Mouse (Mus musculus) embryonic facial prominence, embryonic 10.5 days (tissue): ENCODE results near the gene Ntrk3. TPM values are rescaled to one million over a fixed set of nuclear protein-coding genes. Genes with fewer than 3 reads are reported as not detected.

ENCODE experiments used
- DNase-seq: peaks from one replicate; pipeline ENCODE4 v3.0.0-alpha.2; 2017; ENCODE audit warnings: low spot score
- H3K27ac ChIP-seq: fragments of 300-500 bp; sonication (generic); replicated peaks from 2 replicates; pipeline ENCODE4 v1.5.1; 2016; ENCODE audit warnings: mild to moderate bottlenecking
- H3K27me3 ChIP-seq: fragments of 300-500 bp; sonication (generic); replicated peaks from 2 replicates; pipeline ENCODE4 v1.6.1; 2016; ENCODE audit warnings: low read depth, mild to moderate bottlenecking; ENCODE audit not compliant: poor library complexity, severe bottlenecking
- H3K36me3 ChIP-seq: fragments of 300-500 bp; sonication (generic); replicated peaks from 2 replicates; pipeline ENCODE4 v1.6.1; 2016; ENCODE audit warnings: mild to moderate bottlenecking, moderate library complexity
- H3K4me1 ChIP-seq: fragments of 300-500 bp; sonication (generic); 2 replicates; pipeline ENCODE4 v1.6.1; 2016
- H3K4me3 ChIP-seq: fragments of 300-500 bp; sonication (generic); 2 replicates; pipeline ENCODE4 v1.5.1; 2016; ENCODE audit warnings: mild to moderate bottlenecking, moderate library complexity
- H3K9me3 ChIP-seq: fragments of 300-500 bp; sonication (generic); 2 replicates; pipeline ENCODE4 v1.6.1; 2016; ENCODE audit warnings: mild to moderate bottlenecking
- WGBS: fragments of 180-500 bp; shearing (Covaris S2); methylation state at CpG from one replicate; pipeline ENCODE4 v1.1.7; 2016; 5-methylcytosine and 5-hydroxymethylcytosine counted together
- polyA plus RNA-seq: library from polyadenylated mRNA; unstranded; fragments of >200 nt; fragmentation: Nextera tagmentation; extraction: Ambion mirVana; gene quantifications from 2 replicates; pipeline ENCODE4 v1.2.1, GENCODE M21; 2016

The Ntrk3 gene
- polyA plus RNA-seq, 1 experiment from 2014 or later = 1.9 TPM

- Histone ChIP-seq H3K4me3 (no peak overlapping the region), H3K27me3 (no peaks in the 10 kb centered on the region), H3K9me3 (no peaks in the 10 kb centered on the region), H3K36me3 (no peaks in the 10 kb centered on the region), H3K27ac (no peak overlapping the region), H3K4me1 (no peaks in the 10 kb centered on the region)
- no peak for DNase-seq
Measured at GRCm38 (mm10) chr7:78384111-78384510, 353.7 kb downstream of the Ntrk3 start.

DNA sequence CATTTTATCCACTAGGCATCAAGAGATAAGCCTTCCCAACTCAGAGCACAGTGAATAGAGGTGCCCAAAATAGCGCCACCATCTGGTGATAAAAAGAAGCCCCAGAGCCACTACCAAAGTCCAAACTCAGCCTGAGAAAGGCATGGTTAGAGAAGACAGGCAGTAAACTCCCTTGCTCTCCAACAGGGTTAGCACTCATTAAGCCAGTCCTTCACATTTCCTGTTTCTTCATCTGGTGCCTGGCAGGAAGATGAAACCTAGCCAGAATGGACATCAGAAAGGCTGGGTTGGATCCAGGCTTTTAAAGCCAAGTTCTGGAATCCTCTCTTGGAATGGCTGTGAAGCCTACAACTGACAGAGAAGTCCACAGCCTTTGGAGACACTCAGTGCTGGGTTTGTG lies 355.7 kb downstream of the Ntrk3 start:
- Histone ChIP-seq H3K36me3 (no peaks in the 10 kb centered on the region), H3K27me3 (no peaks in the 10 kb centered on the region), H3K9me3 (no peaks in the 10 kb centered on the region), H3K27ac (no peak overlapping the region), H3K4me3 (no peak overlapping the region), H3K4me1 (no peaks in the 10 kb centered on the region)
- WGBS = 20% methylated on average over 1 of the region's 1 CpGs
- DNase-seq = no peak

GRCm38 (mm10) chr7:78379784-78380183 lies 358.0 kb downstream of the Ntrk3 start:
- WGBS = 91% methylated on average over 5 of the region's 5 CpGs
- no peak for DNase-seq
- H3K4me1 ChIP-seq = no peaks in the 10 kb centered on the region
- no peak overlapping the region for H3K4me3 ChIP-seq
- no peaks in the 10 kb centered on the region for H3K27me3 ChIP-seq
- H3K27ac ChIP-seq = no peak overlapping the region
- no peaks in the 10 kb centered on the region for H3K9me3 ChIP-seq
- H3K36me3 ChIP-seq = no peaks in the 10 kb centered on the region

- DNase-seq = no peak
Measured at GRCm38 (mm10) chr7:78378306-78378705, 359.5 kb downstream of the Ntrk3 start.

GRCm38 (mm10) chr7:78376875-78377274 lies 360.9 kb downstream of the Ntrk3 start:
- H3K4me3 ChIP-seq = no peak overlapping the region
- no peaks in the 10 kb centered on the region for H3K27me3 ChIP-seq
- no peaks in the 10 kb centered on the region for H3K4me1 ChIP-seq
- no peaks in the 10 kb centered on the region for H3K36me3 ChIP-seq
- 82% methylated on average over 4 of the region's 4 CpGs for WGBS
- H3K9me3 ChIP-seq = no peaks in the 10 kb centered on the region
- no peak overlapping the region for H3K27ac ChIP-seq
- DNase-seq = no peak

More at GRCm38 (mm10) chr7:78378306-78378705, 359.5 kb downstream of the Ntrk3 start:
- no peak overlapping the region for H3K4me3 ChIP-seq
- no peaks in the 10 kb centered on the region for H3K27me3 ChIP-seq
- H3K9me3 ChIP-seq = no peaks in the 10 kb centered on the region
- 83% methylated on average over 2 of the region's 2 CpGs for WGBS
- H3K36me3 ChIP-seq = no peaks in the 10 kb centered on the region
- H3K27ac ChIP-seq = no peak overlapping the region
- no peaks in the 10 kb centered on the region for H3K4me1 ChIP-seq

- H3K9me3 ChIP-seq = no peaks in the 10 kb centered on the region
- WGBS = 74% methylated on average over 8 of the region's 8 CpGs
- no peak for DNase-seq
- no peaks in the 10 kb centered on the region for H3K36me3 ChIP-seq
- H3K27me3 ChIP-seq = no peaks in the 10 kb centered on the region
- no peak overlapping the region for H3K27ac ChIP-seq
- no peaks in the 10 kb centered on the region for H3K4me1 ChIP-seq
- no peak overlapping the region for H3K4me3 ChIP-seq
Measured at GRCm38 (mm10) chr7:78361341-78362309, 376.2 kb downstream of the Ntrk3 start.

DNA sequence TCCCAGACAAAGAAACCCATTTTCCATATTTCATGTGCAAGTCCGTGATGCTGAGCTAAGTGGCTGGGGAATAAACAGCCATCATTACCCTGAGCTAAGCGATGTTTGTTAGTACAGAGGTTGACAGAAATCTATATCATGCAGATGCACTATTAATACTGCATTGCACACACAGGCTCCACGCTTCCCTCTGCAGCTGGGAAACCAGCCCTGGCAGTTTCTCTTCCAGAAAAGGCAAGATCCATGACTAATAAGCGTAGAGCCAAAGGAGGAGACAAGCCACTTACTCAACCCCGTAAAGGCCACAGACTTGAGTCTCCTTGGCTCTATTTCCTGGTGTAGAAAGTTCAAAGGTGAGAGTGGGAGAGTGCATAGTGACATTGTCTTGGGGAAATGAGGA lies 390.3 kb downstream of the Ntrk3 start:
- no peak overlapping the region for H3K27ac ChIP-seq
- WGBS = 83% methylated on average over 5 of the region's 5 CpGs
- no peaks in the 10 kb centered on the region for H3K36me3 ChIP-seq
- no peaks in the 10 kb centered on the region for H3K27me3 ChIP-seq
- no peaks in the 10 kb centered on the region for H3K4me1 ChIP-seq
- H3K9me3 ChIP-seq = no peaks in the 10 kb centered on the region
- no peak for DNase-seq
- no peak overlapping the region for H3K4me3 ChIP-seq

GRCm38 (mm10) chr7:78333422-78333821 lies 404.4 kb downstream of the Ntrk3 start:
- no peaks in the 10 kb centered on the region for H3K27me3 ChIP-seq

DNA sequence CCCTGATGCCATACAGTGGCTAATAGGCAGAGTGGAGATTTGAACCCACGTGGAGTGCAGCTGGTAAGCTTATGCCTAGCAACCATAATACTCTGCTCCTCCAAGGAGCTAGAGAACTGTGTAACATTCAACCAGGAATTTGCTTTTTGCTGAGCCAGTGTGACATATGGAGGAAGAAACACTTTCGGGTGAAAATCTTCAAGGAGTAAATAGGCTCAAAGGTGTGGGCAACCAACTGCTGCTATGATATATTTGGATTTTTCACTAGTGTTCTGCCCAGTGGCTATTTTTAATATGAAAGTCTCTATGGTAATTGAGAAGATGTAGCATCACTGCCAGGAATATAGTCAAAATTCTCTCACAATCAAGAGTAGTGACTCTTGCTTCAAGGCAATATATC lies 409.5 kb downstream of the Ntrk3 start:
- WGBS = 85% methylated on average over 2 of the region's 2 CpGs
- Histone ChIP-seq H3K4me1 (no peaks in the 10 kb centered on the region), H3K36me3 (no peaks in the 10 kb centered on the region), H3K4me3 (no peak overlapping the region), H3K27me3 (no peaks in the 10 kb centered on the region), H3K9me3 (no peaks in the 10 kb centered on the region), H3K27ac (no peak overlapping the region)
- no peak for DNase-seq

More at GRCm38 (mm10) chr7:78333422-78333821, 404.4 kb downstream of the Ntrk3 start:
- no peaks in the 10 kb centered on the region for H3K4me1 ChIP-seq
- DNase-seq = no peak
- H3K9me3 ChIP-seq = no peaks in the 10 kb centered on the region
- no peaks in the 10 kb centered on the region for H3K36me3 ChIP-seq
- H3K27ac ChIP-seq = no peak overlapping the region
- H3K4me3 ChIP-seq = no peak overlapping the region

DNA sequence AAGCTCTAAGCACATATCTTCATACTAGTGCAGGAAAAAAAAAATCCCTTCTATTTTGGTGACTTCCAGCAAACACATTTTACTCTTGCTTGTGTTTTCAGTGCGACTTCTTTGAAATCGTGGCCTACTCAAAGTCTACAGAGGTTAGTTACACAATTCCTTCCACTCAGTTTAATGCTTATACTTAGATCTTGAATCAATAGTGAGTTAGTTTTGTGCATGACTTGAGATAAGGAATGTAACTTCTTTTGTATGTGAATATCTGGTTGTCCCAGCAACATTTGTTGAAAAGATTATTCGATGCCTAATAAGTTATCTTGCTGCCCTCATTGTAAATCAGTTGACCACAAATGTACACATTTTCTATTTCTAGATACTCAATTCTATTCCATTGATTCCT lies 411.6 kb downstream of the Ntrk3 start:
- Histone ChIP-seq H3K4me1 (no peaks in the 10 kb centered on the region), H3K36me3 (no peaks in the 10 kb centered on the region), H3K9me3 (no peaks in the 10 kb centered on the region), H3K27me3 (no peaks in the 10 kb centered on the region), H3K4me3 (no peak overlapping the region), H3K27ac (no peak overlapping the region)
- WGBS = 90% methylated on average over 3 of the region's 3 CpGs
- no peak for DNase-seq

GRCm38 (mm10) chr7:78318640-78319039 lies 419.2 kb downstream of the Ntrk3 start:
- H3K9me3 ChIP-seq = no peaks in the 10 kb centered on the region
- 90% methylated on average over 4 of the region's 4 CpGs for WGBS
- DNase-seq = no peak
- no peaks in the 10 kb centered on the region for H3K27me3 ChIP-seq
- H3K27ac ChIP-seq = no peak overlapping the region
- no peak overlapping the region for H3K4me3 ChIP-seq
- H3K4me1 ChIP-seq = no peaks in the 10 kb centered on the region
- H3K36me3 ChIP-seq = no peaks in the 10 kb centered on the region

DNA sequence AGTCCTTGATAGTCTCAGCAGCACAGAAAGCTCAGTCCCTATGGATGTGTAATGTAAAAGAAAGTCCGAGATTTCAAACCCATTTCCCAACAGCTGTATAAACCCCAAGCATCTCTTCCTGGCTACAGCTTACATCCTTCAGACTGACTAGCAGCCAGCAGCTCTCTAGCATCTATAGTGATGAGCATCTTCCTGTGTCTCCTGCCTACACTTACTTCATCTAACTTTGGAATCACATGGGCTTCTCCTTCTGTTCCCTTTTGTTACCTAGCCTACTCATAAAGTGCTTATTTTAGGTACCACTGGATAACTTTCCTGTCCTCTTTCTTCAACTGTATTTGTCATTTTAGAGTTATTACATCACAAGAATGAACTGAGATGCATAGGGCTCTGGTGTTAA lies 432.0 kb downstream of the Ntrk3 start:
- 97% methylated on average over 1 of the region's 1 CpGs for WGBS

GRCm38 (mm10) chr7:78305029-78305428 lies 432.8 kb downstream of the Ntrk3 start:
- whole genome bisulfite sequencing = 91% methylated on average over 1 of the region's 1 CpGs
- no peak for DNase-seq
- H3K36me3 ChIP-seq = no peaks in the 10 kb centered on the region
- H3K4me1 ChIP-seq = no peaks in the 10 kb centered on the region
- no peak overlapping the region for H3K27ac ChIP-seq
- H3K9me3 ChIP-seq = peaks cover 10% of the 10 kb centered on the region; the same call in 1 of the 2 replicates
- H3K4me3 ChIP-seq = no peak overlapping the region
- H3K27me3 ChIP-seq = no peaks in the 10 kb centered on the region

More for the DNA sequence above, 432.0 kb downstream of the Ntrk3 start:
- no peaks in the 10 kb centered on the region for H3K36me3 ChIP-seq
- no peak overlapping the region for H3K27ac ChIP-seq
- no peak overlapping the region for H3K4me3 ChIP-seq
- H3K4me1 ChIP-seq = no peaks in the 10 kb centered on the region
- DNase-seq = no peak
- no peaks in the 10 kb centered on the region for H3K27me3 ChIP-seq
- peaks cover 12% of the 10 kb centered on the region; the same call in 1 of the 2 replicates for H3K9me3 ChIP-seq
